In genomic region chr4:97635296-97635755, GRCm38 (mm10) we compare ENCODE assay signal across 11 mouse cellular contexts.
DNase-seq lines count a peak whose midpoint lies in the region; ATAC-seq and TF ChIP-seq lines count a peak whose summit lies in the region.
"Had no signal": no experiment of that assay in that cellular context is flagged by ENCODE, and none has a peak within 500 bp of the region (broad histone marks: within the 10 kb centered on the region; RNA-seq: fewer than 3 reads in every experiment).

No protein-coding gene starts in this region.

- no peak for TF ChIP-seq POLR2A in brain, embryonic 14.5 days (IDR thresholded peaks at IDR 0.05; ENCODE audit: borderline replicate concordance, extremely low read depth, insufficient read depth, insufficient read length, poor library complexity, severe bottlenecking)

- peak; percentile 80 for ATAC-seq in frontal cortex, adult (ENCODE audit: low TSS enrichment)
- peak; percentile 71 for ATAC-seq in forebrain, postnatal 0 days
- ATAC-seq in heart, embryonic 12.5 days (ENCODE audit: insufficient number of reproducible peaks, low FRiP score): no peak
- ATAC-seq in liver, embryonic 11.5 days (replicated peaks; ENCODE audit: low FRiP score): no peak

- H3K36me3 ChIP-seq in forebrain, postnatal 0 days (ENCODE audit: insufficient read depth): no peaks in the 10 kb centered on the region
- H3K36me3 ChIP-seq in heart, embryonic 12.5 days: no peaks in the 10 kb centered on the region
- H3K36me3 ChIP-seq in liver, embryonic 11.5 days (ENCODE audit: control insufficient read depth, insufficient read depth, low read length): no peaks in the 10 kb centered on the region

- no peak overlapping the region for H3K4me2 ChIP-seq in forebrain, postnatal 0 days (ENCODE audit: low read depth)
- H3K4me2 ChIP-seq in heart, embryonic 12.5 days: no peak overlapping the region
- no peak overlapping the region for H3K4me2 ChIP-seq in liver, embryonic 11.5 days

- no peak for DNase-seq in frontal cortex, postnatal 25 days (ENCODE audit: low spot score in 2 of 2)
- peak; percentile 77 for DNase-seq in brain, embryonic 14.5 days (ENCODE audit: low read depth)
- peak; percentile 48 for DNase-seq in forebrain, postnatal 0 days
- DNase-seq in mesoderm, embryonic 11.5 days (ENCODE audit: low read depth, low spot score): peak; percentile 43
- DNase-seq in adrenal gland, postnatal 25 days: no peak
- no peak for DNase-seq in liver, embryonic 11.5 days (ENCODE audit: low spot score)
- DNase-seq: adrenal gland, adult 2 months; heart, postnatal 4 days; kidney, postnatal 4 days had no signal

- no peak overlapping the region for H3K9ac ChIP-seq in forebrain, postnatal 0 days
- H3K9ac ChIP-seq in heart, embryonic 12.5 days: no peak overlapping the region
- H3K9ac ChIP-seq in liver, embryonic 11.5 days (ENCODE audit: low read depth, low read length): no peak overlapping the region

- peaks cover 8% of the 10 kb centered on the region; the same call in 1 of the 2 replicates for H3K4me1 ChIP-seq in forebrain, postnatal 0 days (ENCODE audit: insufficient read depth)
- H3K4me1 ChIP-seq in heart, embryonic 12.5 days (replicated peaks): peaks cover 12% of the 10 kb centered on the region
- H3K4me1 ChIP-seq in liver, embryonic 11.5 days (replicated peaks; ENCODE audit: control insufficient read depth, insufficient read depth, low read length): no peaks in the 10 kb centered on the region

- no peaks in the 10 kb centered on the region for H3K27me3 ChIP-seq in forebrain, postnatal 0 days (ENCODE audit: insufficient read depth, low read length)
- no peaks in the 10 kb centered on the region for H3K27me3 ChIP-seq in heart, embryonic 12.5 days (replicated peaks)
- H3K27me3 ChIP-seq in liver, embryonic 11.5 days (replicated peaks; ENCODE audit: control insufficient read depth, insufficient read depth, low read length): no peaks in the 10 kb centered on the region

- no peaks in the 10 kb centered on the region for H3K9me3 ChIP-seq in forebrain, postnatal 0 days (ENCODE audit: low read length)
- H3K9me3 ChIP-seq in heart, embryonic 12.5 days (replicated peaks): no peaks in the 10 kb centered on the region
- H3K9me3 ChIP-seq in liver, embryonic 11.5 days (ENCODE audit: control insufficient read depth, low read length): no peaks in the 10 kb centered on the region

- no peak overlapping the region for H3K4me3 ChIP-seq in forebrain, postnatal 0 days (ENCODE audit: low read depth, low read length)
- no peak overlapping the region for H3K4me3 ChIP-seq in heart, embryonic 12.5 days
- H3K4me3 ChIP-seq in liver, embryonic 11.5 days (ENCODE audit: low read depth, low read length): no peak overlapping the region

- 29% methylated on average over 6 of the region's 6 CpGs for WGBS in forebrain, postnatal 0 days
- WGBS in heart, embryonic 12.5 days: 44% methylated on average over 6 of the region's 6 CpGs
- 57% methylated on average over 6 of the region's 6 CpGs for WGBS in liver, embryonic 11.5 days

- H3K27ac ChIP-seq in forebrain, postnatal 0 days (ENCODE audit: low read depth, low read length): no peak overlapping the region; the same call in 1 of the 2 replicates
- no peak overlapping the region for H3K27ac ChIP-seq in heart, embryonic 12.5 days (ENCODE audit: poor library complexity, severe bottlenecking)
- H3K27ac ChIP-seq in liver, embryonic 11.5 days (ENCODE audit: low read depth, low read length): no peak overlapping the region

- no peak for TF ChIP-seq CTCF in brain, embryonic 14.5 days (IDR thresholded peaks at IDR 0.05; ENCODE audit: borderline replicate concordance, extremely low read depth, insufficient read depth, insufficient read length)
- TF ChIP-seq CTCF in forebrain, postnatal 0 days (IDR thresholded peaks at IDR 0.05; ENCODE audit: low read depth): no peak

Comparison
In these comparisons a context has a peak if more than half of its experiments do, and no peak if none do; other contexts are left out.
1. ATAC-seq: peak in frontal cortex, adult (single experiment) and forebrain, postnatal 0 days (single experiment); none in heart, embryonic 12.5 days (single experiment) and liver, embryonic 11.5 days (single experiment).
2. DNase-seq: peak in brain, embryonic 14.5 days (single experiment), forebrain, postnatal 0 days (single experiment) and mesoderm, embryonic 11.5 days (single experiment); none in frontal cortex, postnatal 25 days (0 of 2), adrenal gland, postnatal 25 days (single experiment) and liver, embryonic 11.5 days (single experiment).